Mouse (Mus musculus): ENCODE data around the gene Lmod1.

Gene Lmod1

GRCm38 (mm10) chr1:135410967-135411366 is 86.4 kb downstream of the Lmod1 start:
- DNase-seq (ENCODE audit: low spot score in 2 of 2): no peak

- no peak for DNase-seq (ENCODE audit: low spot score in 2 of 2)
These were observed 87.5 kb downstream of the Lmod1 start for GRCm38 (mm10) chr1:135412130-135412529.

- no peak for DNase-seq (ENCODE audit: low spot score in 2 of 2)
These were observed 89.4 kb downstream of the Lmod1 start for GRCm38 (mm10) chr1:135413996-135414395.
